ENCODE assay signal across 15 mouse cellular contexts in genomic region chr17:46274465-46274864, GRCm38 (mm10). TPM values are rescaled to one million over a fixed set of nuclear protein-coding genes. Genes with fewer than 3 reads are reported as not detected.
DNase-seq lines count a peak whose midpoint lies in the region; ATAC-seq and TF ChIP-seq lines count a peak whose summit lies in the region.
"Had no signal": no experiment of that assay in that cellular context is flagged by ENCODE, and none has a peak within 500 bp of the region (broad histone marks: within the 10 kb centered on the region; RNA-seq: fewer than 3 reads in every experiment).

No protein-coding gene starts in this region.

- no peaks in the 10 kb centered on the region for H3K9me3 ChIP-seq in forebrain, embryonic 12.5 days
- H3K9me3 ChIP-seq in forebrain, postnatal 0 days (ENCODE audit: low read length), result no peaks in the 10 kb centered on the region
- H3K9me3 ChIP-seq in heart, embryonic 16.5 days (replicated peaks; ENCODE audit: control insufficient read depth, low read length), result no peaks in the 10 kb centered on the region
- H3K9me3 ChIP-seq in ES-Bruce4 (replicated peaks; ENCODE audit: control insufficient read depth, insufficient read depth, low read length, poor library complexity, severe bottlenecking), result no peaks in the 10 kb centered on the region
- H3K9me3 ChIP-seq in limb, embryonic 12.5 days, result no peaks in the 10 kb centered on the region
- H3K9me3 ChIP-seq: G1E; intestine, embryonic 15.5 days had no signal

- no peaks in the 10 kb centered on the region for H3K4me1 ChIP-seq in forebrain, embryonic 12.5 days
- no peaks in the 10 kb centered on the region for H3K4me1 ChIP-seq in forebrain, postnatal 0 days (ENCODE audit: insufficient read depth)
- peaks cover 40% of the 10 kb centered on the region for H3K4me1 ChIP-seq in heart, embryonic 16.5 days (ENCODE audit: control insufficient read depth, insufficient read depth, low read length)
- peaks cover 4% of the 10 kb centered on the region for H3K4me1 ChIP-seq in ES-Bruce4 (ENCODE audit: control insufficient read depth, insufficient read depth, low read length)
- H3K4me1 ChIP-seq in limb, embryonic 12.5 days (replicated peaks), result peaks cover 28% of the 10 kb centered on the region
- 0 out of 2 replicates have a peak, but pooled peaks cover 3% of the 10 kb centered on the region for H3K4me1 ChIP-seq in kidney, adult 2 months (ENCODE audit: control insufficient read depth, insufficient read depth, low read length)

- H3K27me3 ChIP-seq in forebrain, embryonic 12.5 days, result no peaks in the 10 kb centered on the region
- H3K27me3 ChIP-seq in forebrain, postnatal 0 days (ENCODE audit: insufficient read depth, low read length), result no peaks in the 10 kb centered on the region
- no peaks in the 10 kb centered on the region for H3K27me3 ChIP-seq in heart, embryonic 16.5 days (ENCODE audit: control insufficient read depth, insufficient read depth, low read length)
- H3K27me3 ChIP-seq in ES-Bruce4 (ENCODE audit: control insufficient read depth, insufficient read depth, low read length, poor library complexity, severe bottlenecking), result no peaks in the 10 kb centered on the region
- no peaks in the 10 kb centered on the region for H3K27me3 ChIP-seq in limb, embryonic 12.5 days
- H3K27me3 ChIP-seq in kidney, adult 2 months (replicated peaks; ENCODE audit: control insufficient read depth, insufficient read depth, low read length), result no peaks in the 10 kb centered on the region
- H3K27me3 ChIP-seq: intestine, embryonic 15.5 days had no signal

- ATAC-seq in forebrain, embryonic 12.5 days (ENCODE audit: low FRiP score), result no peak
- ATAC-seq in forebrain, postnatal 0 days, result no peak
- no peak for ATAC-seq in heart, embryonic 16.5 days (replicated peaks; ENCODE audit: extremely low read depth, insufficient read depth, low FRiP score)
- ATAC-seq in limb, embryonic 12.5 days (ENCODE audit: insufficient number of reproducible peaks, insufficient read depth, low FRiP score, low TSS enrichment, low read depth), result no peak
- ATAC-seq: intestine, embryonic 15.5 days; midbrain, embryonic 16.5 days had no signal

- no peak overlapping the region for H3K4me2 ChIP-seq in forebrain, embryonic 12.5 days
- no peak overlapping the region for H3K4me2 ChIP-seq in forebrain, postnatal 0 days (ENCODE audit: low read depth)
- H3K4me2 ChIP-seq in heart, embryonic 16.5 days (ENCODE audit: low read depth, low read length), result no peak overlapping the region
- H3K4me2 ChIP-seq in limb, embryonic 12.5 days, result no peak overlapping the region
- H3K4me2 ChIP-seq: intestine, embryonic 15.5 days had no signal

- WGBS in forebrain, embryonic 12.5 days, result 81% methylated on average over 6 of the region's 6 CpGs
- 75% methylated on average over 6 of the region's 6 CpGs for WGBS in forebrain, postnatal 0 days
- 69% methylated on average over 6 of the region's 6 CpGs for WGBS in heart, embryonic 16.5 days
- WGBS in limb, embryonic 12.5 days, result 55% methylated on average over 6 of the region's 6 CpGs
- 69% methylated on average over 6 of the region's 6 CpGs for WGBS in kidney, adult 2 months

- H3K9ac ChIP-seq in forebrain, embryonic 12.5 days, result 0 out of 2 replicates have a peak overlapping the region, but pooled peaks have one; percentile 25
- H3K9ac ChIP-seq in forebrain, postnatal 0 days, result no peak overlapping the region
- H3K9ac ChIP-seq in heart, embryonic 16.5 days (ENCODE audit: low read length), result no peak overlapping the region; the same call in 1 of the 2 replicates
- H3K9ac ChIP-seq in ES-Bruce4 (ENCODE audit: low read depth, poor library complexity, severe bottlenecking), result no peak overlapping the region
- H3K9ac ChIP-seq in limb, embryonic 12.5 days (replicated peaks), result no peak overlapping the region
- H3K9ac ChIP-seq: intestine, embryonic 15.5 days had no signal

- no peak overlapping the region for H3K27ac ChIP-seq in forebrain, embryonic 12.5 days
- H3K27ac ChIP-seq in forebrain, postnatal 0 days (ENCODE audit: low read depth, low read length), result no peak overlapping the region
- H3K27ac ChIP-seq in heart, embryonic 16.5 days (ENCODE audit: low read length), result peak overlapping the region; percentile 7
- peak overlapping the region; percentile 66 for H3K27ac ChIP-seq in ES-Bruce4 (ENCODE audit: insufficient read depth, low read length)
- 0 out of 2 replicates have a peak overlapping the region, but pooled peaks have one; percentile 24 for H3K27ac ChIP-seq in limb, embryonic 12.5 days
- no peak overlapping the region for H3K27ac ChIP-seq in kidney, adult 2 months (ENCODE audit: insufficient read depth, low read depth, low read length)
- H3K27ac ChIP-seq: intestine, embryonic 15.5 days; macrophage had no signal

- no peak for TF ChIP-seq CTCF in forebrain, postnatal 0 days (IDR thresholded peaks at IDR 0.05; ENCODE audit: low read depth)
- TF ChIP-seq CTCF in ES-Bruce4 (IDR thresholded peaks at IDR 0.05; ENCODE audit: low read depth, low read length), result no peak
- TF ChIP-seq CTCF in kidney, adult 2 months (conservative IDR thresholded peaks at IDR 0.05; ENCODE audit: insufficient read depth, insufficient read length, low read depth, low read length), result no peak

- peaks cover 68% of the 10 kb centered on the region for H3K36me3 ChIP-seq in forebrain, embryonic 12.5 days (replicated peaks)
- peaks cover 12% of the 10 kb centered on the region; the same call in 1 of the 2 replicates for H3K36me3 ChIP-seq in forebrain, postnatal 0 days (ENCODE audit: insufficient read depth)
- H3K36me3 ChIP-seq in heart, embryonic 16.5 days (ENCODE audit: control insufficient read depth, insufficient read depth), result peaks cover 25% of the 10 kb centered on the region
- peaks cover 28% of the 10 kb centered on the region for H3K36me3 ChIP-seq in ES-Bruce4 (ENCODE audit: control insufficient read depth, insufficient read depth, low read length, poor library complexity, severe bottlenecking)
- H3K36me3 ChIP-seq in limb, embryonic 12.5 days, result peaks cover 85% of the 10 kb centered on the region
- no peaks in the 10 kb centered on the region for H3K36me3 ChIP-seq in kidney, adult 2 months (ENCODE audit: control insufficient read depth, insufficient read depth, low read length)

- no peak for TF ChIP-seq EP300 in ES-Bruce4 (IDR thresholded peaks at IDR 0.05; ENCODE audit: insufficient read depth, low read depth, low read length)

- no peak for DNase-seq in forebrain, postnatal 0 days
- DNase-seq in heart, adult 9 months (ENCODE audit: low spot score in 2 of 2), result no peak
- no peak for DNase-seq in layer of hippocampus, adult 9-11 months
- no peak for DNase-seq in kidney, adult 2 months
- DNase-seq: adrenal gland, postnatal 14 days; cerebellum, postnatal 14 days; kidney, postnatal 10 days had no signal

- H3K4me3 ChIP-seq in forebrain, embryonic 12.5 days (replicated peaks), result no peak overlapping the region
- H3K4me3 ChIP-seq in forebrain, postnatal 0 days (ENCODE audit: low read depth, low read length), result no peak overlapping the region
- no peak overlapping the region for H3K4me3 ChIP-seq in heart, embryonic 16.5 days (ENCODE audit: low read length)
- H3K4me3 ChIP-seq in ES-Bruce4 (ENCODE audit: low read depth, low read length), result no peak overlapping the region
- H3K4me3 ChIP-seq in limb, embryonic 12.5 days (replicated peaks), result no peak overlapping the region
- no peak overlapping the region for H3K4me3 ChIP-seq in kidney, adult 2 months (ENCODE audit: insufficient read depth, low read depth, low read length)
- H3K4me3 ChIP-seq: intestine, embryonic 15.5 days had no signal

- TF ChIP-seq POLR2A in ES-Bruce4 (IDR thresholded peaks at IDR 0.05; ENCODE audit: insufficient read depth, low read length), result no peak
- no peak for TF ChIP-seq POLR2A in kidney, adult 2 months (IDR thresholded peaks at IDR 0.05; ENCODE audit: low read depth, low read length)

RNA-seq across cellular contexts. Expression of gene Tjap1, which starts 8.4 kb away (rescaled TPM):
- polyA plus RNA-seq in forebrain, embryonic 12.5 days (2016; fragmentation: Nextera tagmentation; extraction: Ambion mirVana), result 56.0 and 58.4 TPM in 2 replicates
- 25.6 and 36.9 TPM in 2 replicates for total RNA-seq in forebrain, postnatal 0 days (2014; rRNA removed)
- polyA plus RNA-seq in forebrain, postnatal 0 days (2015; fragmentation: Nextera tagmentation; extraction: Ambion mirVana), result 15.8 and 17.6 TPM in 2 replicates
- polyA plus RNA-seq in heart, embryonic 16.5 days (2015; fragmentation: Nextera tagmentation; extraction: Ambion mirVana), result 42.5 and 45.3 TPM in 2 replicates
- polyA plus RNA-seq in ES-Bruce4 (2011; ENCODE audit: insufficient read depth, insufficient read length, low read depth, missing spikeins), result 71.5 and 75.2 TPM in 2 replicates
- 59.9 and 62.8 TPM in 2 replicates for polyA plus RNA-seq in limb, embryonic 12.5 days (2016; fragmentation: Nextera tagmentation; extraction: Ambion mirVana)
- 23.1 and 29.7 TPM in 2 replicates for polyA plus RNA-seq in kidney, adult 2 months (2012; rRNA removed)

RNA-seq across cellular contexts. Expression of gene Lrrc73, which starts 21.1 kb away (rescaled TPM):
- 3.0 and 3.2 TPM in 2 replicates for polyA plus RNA-seq in forebrain, embryonic 12.5 days (2016; fragmentation: Nextera tagmentation; extraction: Ambion mirVana)
- total RNA-seq in forebrain, postnatal 0 days (2014; rRNA removed), result 51.5 and 56.6 TPM in 2 replicates
- polyA plus RNA-seq in forebrain, postnatal 0 days (2015; fragmentation: Nextera tagmentation; extraction: Ambion mirVana), result 36.1 and 37.2 TPM in 2 replicates
- 0.64 and 0.68 TPM in 2 replicates for polyA plus RNA-seq in heart, embryonic 16.5 days (2015; fragmentation: Nextera tagmentation; extraction: Ambion mirVana)
- 0.57 and 0.68 TPM in 2 replicates for polyA plus RNA-seq in ES-Bruce4 (2011; ENCODE audit: insufficient read depth, insufficient read length, low read depth, missing spikeins)
- polyA plus RNA-seq in limb, embryonic 12.5 days (2016; fragmentation: Nextera tagmentation; extraction: Ambion mirVana), result 0.60 and 0.65 TPM in 2 replicates
- 1.1 and 1.4 TPM in 2 replicates for polyA plus RNA-seq in kidney, adult 2 months (2012; rRNA removed)
- polyA plus RNA-seq: macrophage had no signal

RNA-seq across cellular contexts. Expression of gene Dlk2, which starts 22.8 kb away (rescaled TPM):
- 1.5 and 2.0 TPM in 2 replicates for polyA plus RNA-seq in forebrain, embryonic 12.5 days (2016; fragmentation: Nextera tagmentation; extraction: Ambion mirVana)
- total RNA-seq in forebrain, postnatal 0 days (2014; rRNA removed), result 49.9 and 61.3 TPM in 2 replicates
- polyA plus RNA-seq in forebrain, postnatal 0 days (2015; fragmentation: Nextera tagmentation; extraction: Ambion mirVana), result 16.3 and 16.8 TPM in 2 replicates
- polyA plus RNA-seq in heart, embryonic 16.5 days (2015; fragmentation: Nextera tagmentation; extraction: Ambion mirVana), result 1.3 and 1.4 TPM in 2 replicates
- 0.91 and 1.3 TPM in 2 replicates for polyA plus RNA-seq in ES-Bruce4 (2011; ENCODE audit: insufficient read depth, insufficient read length, low read depth, missing spikeins)
- 3.8 and 4.8 TPM in 2 replicates for polyA plus RNA-seq in limb, embryonic 12.5 days (2016; fragmentation: Nextera tagmentation; extraction: Ambion mirVana)
- 0.61 and 1.1 TPM in 2 replicates for polyA plus RNA-seq in kidney, adult 2 months (2012; rRNA removed)
- polyA plus RNA-seq: G1E, macrophage had no signal

RNA-seq across cellular contexts. Expression of gene Yipf3, which starts 26.6 kb away (rescaled TPM):
- 58.9 and 61.6 TPM in 2 replicates for polyA plus RNA-seq in forebrain, embryonic 12.5 days (2016; fragmentation: Nextera tagmentation; extraction: Ambion mirVana)
- 15.8 and 16.1 TPM in 2 replicates for total RNA-seq in forebrain, postnatal 0 days (2014; rRNA removed)
- 64.8 and 74.2 TPM in 2 replicates for polyA plus RNA-seq in forebrain, postnatal 0 days (2015; fragmentation: Nextera tagmentation; extraction: Ambion mirVana)
- polyA plus RNA-seq in heart, embryonic 16.5 days (2015; fragmentation: Nextera tagmentation; extraction: Ambion mirVana), result 78.4 and 89.3 TPM in 2 replicates
- 57.0 and 64.0 TPM in 2 replicates for polyA plus RNA-seq in ES-Bruce4 (2011; ENCODE audit: insufficient read depth, insufficient read length, low read depth, missing spikeins)
- 65.6 and 73.5 TPM in 2 replicates for polyA plus RNA-seq in limb, embryonic 12.5 days (2016; fragmentation: Nextera tagmentation; extraction: Ambion mirVana)
- polyA plus RNA-seq in kidney, adult 2 months (2012; rRNA removed), result 246 and 292 TPM in 2 replicates

RNA-seq across cellular contexts. Expression of gene Polr1c, which starts 26.6 kb away (rescaled TPM):
- 96.2 and 102 TPM in 2 replicates for polyA plus RNA-seq in forebrain, embryonic 12.5 days (2016; fragmentation: Nextera tagmentation; extraction: Ambion mirVana)
- 51.1 and 82.9 TPM in 2 replicates for total RNA-seq in forebrain, postnatal 0 days (2014; rRNA removed)
- polyA plus RNA-seq in forebrain, postnatal 0 days (2015; fragmentation: Nextera tagmentation; extraction: Ambion mirVana), result 57.6 and 59.6 TPM in 2 replicates
- 46.3 and 47.8 TPM in 2 replicates for polyA plus RNA-seq in heart, embryonic 16.5 days (2015; fragmentation: Nextera tagmentation; extraction: Ambion mirVana)
- 106 and 133 TPM in 2 replicates for polyA plus RNA-seq in ES-Bruce4 (2011; ENCODE audit: insufficient read depth, insufficient read length, low read depth, missing spikeins)
- 109 and 111 TPM in 2 replicates for polyA plus RNA-seq in limb, embryonic 12.5 days (2016; fragmentation: Nextera tagmentation; extraction: Ambion mirVana)
- 63.0 and 70.7 TPM in 2 replicates for polyA plus RNA-seq in kidney, adult 2 months (2012; rRNA removed)

Comparison
In these comparisons a context has a peak if more than half of its experiments do, and no peak if none do; other contexts are left out.
1. H3K27ac ChIP-seq: peak in heart, embryonic 16.5 days (single experiment), ES-Bruce4 (single experiment) and limb, embryonic 12.5 days (single experiment); none in forebrain, embryonic 12.5 days (single experiment), forebrain, postnatal 0 days (single experiment) and kidney, adult 2 months (single experiment).